In genomic region chr7:19399496-19400280, GRCm38 (mm10) we compare ENCODE assay signal across 8 mouse cellular contexts. TPM values are rescaled to one million over a fixed set of nuclear protein-coding genes. Genes with fewer than 3 reads are reported as not detected.
DNase-seq lines count a peak whose midpoint lies in the region; ATAC-seq and TF ChIP-seq lines count a peak whose summit lies in the region.

No protein-coding gene starts in this region.

- H3K9ac ChIP-seq in forebrain, embryonic 14.5 days (ENCODE audit: low read length), result 0 out of 2 replicates have a peak overlapping the region, but pooled peaks have one; percentile 13
- H3K9ac ChIP-seq in lung, embryonic 14.5 days, result peak overlapping the region; percentile 42

- DNase-seq in urinary bladder, postnatal 14 days (ENCODE audit: low spot score), result peak; percentile 77
- no peak for DNase-seq in urinary bladder, postnatal 10 days (ENCODE audit: low spot score)
- DNase-seq in forebrain, embryonic 14.5 days (ENCODE audit: low spot score), result peak; percentile 30
- peak; percentile 66 for DNase-seq in kidney, adult 18-20 months
- peak; percentile 67 for DNase-seq in lung, embryonic 14.5 days
- DNase-seq in retina, embryonic 14.5 days (ENCODE audit: low spot score), result peak; percentile 61
- DNase-seq in gastrocnemius, adult 18-20 months (ENCODE audit: low spot score), result no peak
- DNase-seq in spleen, postnatal 14 days (ENCODE audit: low spot score in 2 of 2), result no peak

- no peak overlapping the region for H3K27ac ChIP-seq in forebrain, embryonic 14.5 days (ENCODE audit: low read depth, low read length)
- H3K27ac ChIP-seq in lung, embryonic 14.5 days (ENCODE audit: low read depth), result peak overlapping the region; percentile 70

- peak; percentile 41; the same call in 1 of the 2 replicates for ATAC-seq in forebrain, embryonic 14.5 days
- ATAC-seq in lung, embryonic 14.5 days (ENCODE audit: insufficient read depth), result peak; percentile 59

- peak overlapping the region; percentile 19 for H3K4me3 ChIP-seq in forebrain, embryonic 14.5 days (ENCODE audit: low read depth, low read length)
- peak overlapping the region; percentile 33 for H3K4me3 ChIP-seq in lung, embryonic 14.5 days (ENCODE audit: low read depth, low read length)

- H3K9me3 ChIP-seq in forebrain, embryonic 14.5 days (replicated peaks; ENCODE audit: control insufficient read depth, low read length), result 0 out of 2 replicates have a peak, but pooled peaks cover 4% of the 10 kb centered on the region
- peaks cover 4% of the 10 kb centered on the region; the same call in 1 of the 2 replicates for H3K9me3 ChIP-seq in lung, embryonic 14.5 days (ENCODE audit: low read depth, low read length)

- H3K4me1 ChIP-seq in forebrain, embryonic 14.5 days (ENCODE audit: control insufficient read depth, insufficient read depth, low read length), result peaks cover 8% of the 10 kb centered on the region
- no peaks in the 10 kb centered on the region for H3K4me1 ChIP-seq in lung, embryonic 14.5 days (ENCODE audit: insufficient read depth)

- WGBS in forebrain, embryonic 14.5 days, result 2% methylated on average over 27 of the region's 27 CpGs
- WGBS in lung, embryonic 14.5 days, result 2% methylated on average over 27 of the region's 27 CpGs

- H3K36me3 ChIP-seq in forebrain, embryonic 14.5 days (ENCODE audit: control insufficient read depth, insufficient read depth, low read length), result peaks cover 11% of the 10 kb centered on the region
- peaks cover 13% of the 10 kb centered on the region for H3K36me3 ChIP-seq in lung, embryonic 14.5 days (ENCODE audit: insufficient read depth)

- peaks cover 35% of the 10 kb centered on the region for H3K27me3 ChIP-seq in forebrain, embryonic 14.5 days (replicated peaks; ENCODE audit: control insufficient read depth, insufficient read depth, low read length)
- H3K27me3 ChIP-seq in lung, embryonic 14.5 days (ENCODE audit: insufficient read depth, low read length), result peaks cover 32% of the 10 kb centered on the region

- TF ChIP-seq CTCF in lung, embryonic 14.5 days (IDR thresholded peaks at IDR 0.05; ENCODE audit: low read depth), result no peak

- peak overlapping the region; percentile 50 for H3K4me2 ChIP-seq in forebrain, embryonic 14.5 days (ENCODE audit: low read length)
- H3K4me2 ChIP-seq in lung, embryonic 14.5 days, result peak overlapping the region; percentile 61

RNA-seq across cellular contexts. Expression of gene Klc3, which starts 4.2 kb away (rescaled TPM):
- polyA plus RNA-seq in forebrain, embryonic 14.5 days (2014; fragmentation: Nextera tagmentation; extraction: Ambion mirVana), result 0.81 and 1.3 TPM in 2 replicates
- 6.5 and 7.5 TPM in 2 replicates for polyA plus RNA-seq in lung, embryonic 14.5 days (2014; fragmentation: Nextera tagmentation; extraction: Ambion mirVana)
- under 1 TPM in 1 of 2 experiments, not detected in 1; 0.21 TPM for total RNA-seq in gastrocnemius, adult 18-20 months (2021)

RNA-seq across cellular contexts. Expression of gene Ckm, which starts 4.9 kb away (rescaled TPM):
- not detected in 2 replicates for polyA plus RNA-seq in forebrain, embryonic 14.5 days (2014; fragmentation: Nextera tagmentation; extraction: Ambion mirVana)
- polyA plus RNA-seq in lung, embryonic 14.5 days (2014; fragmentation: Nextera tagmentation; extraction: Ambion mirVana), result 2.8 and 11.1 TPM in 2 replicates
- total RNA-seq in gastrocnemius, adult 18-20 months (2021), result over 10,000 TPM; 37,972 to 42,859 TPM

RNA-seq across cellular contexts. Expression of gene Ercc2, which starts 17.9 kb away (rescaled TPM):
- 12.9 and 15.2 TPM in 2 replicates for polyA plus RNA-seq in forebrain, embryonic 14.5 days (2014; fragmentation: Nextera tagmentation; extraction: Ambion mirVana)
- polyA plus RNA-seq in lung, embryonic 14.5 days (2014; fragmentation: Nextera tagmentation; extraction: Ambion mirVana), result 11.4 and 12.1 TPM in 2 replicates
- total RNA-seq in gastrocnemius, adult 18-20 months (2021), result 10 to 100 TPM in 1 of 2 experiments, 1 to 10 TPM in 1; 9.0 to 10.6 TPM

RNA-seq across cellular contexts. Expression of gene Ppp1r13l, which starts 40.1 kb away (rescaled TPM):
- 1.1 and 1.3 TPM in 2 replicates for polyA plus RNA-seq in forebrain, embryonic 14.5 days (2014; fragmentation: Nextera tagmentation; extraction: Ambion mirVana)
- polyA plus RNA-seq in lung, embryonic 14.5 days (2014; fragmentation: Nextera tagmentation; extraction: Ambion mirVana), result 5.4 and 7.9 TPM in 2 replicates
- 1 to 10 TPM; 3.6 to 5.3 TPM for total RNA-seq in gastrocnemius, adult 18-20 months (2021)

RNA-seq across cellular contexts. Expression of gene Cd3eap, which starts 40.4 kb away (rescaled TPM):
- polyA plus RNA-seq in forebrain, embryonic 14.5 days (2014; fragmentation: Nextera tagmentation; extraction: Ambion mirVana), result 18.4 and 20.0 TPM in 2 replicates
- polyA plus RNA-seq in lung, embryonic 14.5 days (2014; fragmentation: Nextera tagmentation; extraction: Ambion mirVana), result 21.3 and 24.2 TPM in 2 replicates
- 10 to 100 TPM; 10.8 to 11.4 TPM for total RNA-seq in gastrocnemius, adult 18-20 months (2021)

Comparison
In these comparisons a context has a peak if more than half of its experiments do, and no peak if none do; other contexts are left out.
1. DNase-seq: peak in urinary bladder, postnatal 14 days (single experiment), forebrain, embryonic 14.5 days (single experiment), kidney, adult 18-20 months (single experiment), lung, embryonic 14.5 days (single experiment) and retina, embryonic 14.5 days (single experiment); none in urinary bladder, postnatal 10 days (single experiment), gastrocnemius, adult 18-20 months (single experiment) and spleen, postnatal 14 days (0 of 2).